Mouse (Mus musculus) thymus, adult 2 months (tissue): ENCODE measurements around the gene Ap3s2. TPM values are rescaled to one million over a fixed set of nuclear protein-coding genes. Genes with fewer than 3 reads are reported as not detected.
A peak's percentile ranks its signal among the peaks of the same experiment; 100 is the strongest.

Experiments
- DNase-seq: peaks from one replicate; pipeline ENCODE4 v3.0.0; 2021
- H3K27ac ChIP-seq: fragments of 200-500 bp; 2 replicates; pipeline ENCODE4 v1.5.1; 2012; ENCODE audit warnings: low read length, control low read depth; ENCODE audit not compliant: control insufficient read depth, insufficient read depth
- H3K27me3 ChIP-seq: fragments of 200-500 bp; 2 replicates; pipeline ENCODE4 v1.6.1; 2012; ENCODE audit warnings: mild to moderate bottlenecking, low read length, moderate library complexity, mixed read lengths; ENCODE audit not compliant: control insufficient read depth, insufficient read depth
- H3K36me3 ChIP-seq: fragments of 200-500 bp; 2 replicates; pipeline ENCODE4 v1.6.1; 2012; ENCODE audit warnings: mild to moderate bottlenecking, low read length, moderate library complexity; ENCODE audit not compliant: control insufficient read depth, insufficient read depth
- H3K4me1 ChIP-seq: fragments of 200-500 bp; replicated peaks from 2 replicates; pipeline ENCODE4 v1.6.1; 2012; ENCODE audit warnings: low read length; ENCODE audit not compliant: control insufficient read depth, insufficient read depth
- H3K4me3 ChIP-seq: fragments of 200-500 bp; 2 replicates; pipeline ENCODE4 v1.5.1; 2012; ENCODE audit warnings: mild to moderate bottlenecking, low read length, control low read depth, moderate library complexity; ENCODE audit not compliant: control insufficient read depth, insufficient read depth
- CTCF ChIP-seq: fragments of 200-500 bp; IDR thresholded peaks from 2 replicates; pipeline ENCODE4 v1.5.1; 2012; ENCODE audit warnings: mild to moderate bottlenecking, control low read depth, low read length, moderate library complexity, borderline replicate concordance; ENCODE audit not compliant: control insufficient read depth, poor library complexity, insufficient read depth; ENCODE audit errors: extremely low read depth
- POLR2A ChIP-seq: fragments of 200-500 bp; IDR thresholded peaks from 2 replicates; pipeline ENCODE4 v1.6.1; 2012; ENCODE audit warnings: mild to moderate bottlenecking, low read length, control low read depth, moderate library complexity; ENCODE audit not compliant: control insufficient read depth, poor library complexity, insufficient read depth; ENCODE audit errors: extremely low read depth
- WGBS: fragments of 180-500 bp; shearing (Covaris S2); methylation state at CpG from one replicate; pipeline ENCODE4 v1.1.7; 2018; 5-methylcytosine and 5-hydroxymethylcytosine counted together
- polyA plus RNA-seq: library from polyadenylated mRNA; depleted of rRNA; stranded (reverse); fragments of >200 nt; gene quantifications from 2 replicates; pipeline ENCODE4 v1.2.3, GENCODE M21; 2012

Gene Ap3s2
- polyA plus RNA-seq, 1 experiment = 22.4 TPM

DNA sequence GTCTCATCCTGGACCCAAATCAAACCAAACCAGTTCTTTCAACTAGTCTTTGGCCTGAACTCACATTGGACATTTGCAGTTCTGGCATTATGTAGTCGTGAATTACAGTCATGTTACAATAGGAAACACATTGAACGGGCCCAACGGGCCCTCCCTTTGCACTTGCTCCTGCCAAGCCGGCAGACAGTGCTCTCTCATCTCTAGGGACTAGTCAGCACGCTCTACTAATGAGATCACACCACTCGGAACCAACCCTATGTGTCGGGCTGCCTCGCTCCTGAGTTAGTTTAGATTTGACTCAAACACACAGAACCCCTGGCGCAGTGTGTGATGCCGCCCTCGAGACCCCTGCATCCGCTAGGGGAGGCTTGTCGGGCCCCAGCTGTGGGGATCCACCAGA is 52.6 kb downstream of the Ap3s2 start:
- DNase-seq = no peak

DNA sequence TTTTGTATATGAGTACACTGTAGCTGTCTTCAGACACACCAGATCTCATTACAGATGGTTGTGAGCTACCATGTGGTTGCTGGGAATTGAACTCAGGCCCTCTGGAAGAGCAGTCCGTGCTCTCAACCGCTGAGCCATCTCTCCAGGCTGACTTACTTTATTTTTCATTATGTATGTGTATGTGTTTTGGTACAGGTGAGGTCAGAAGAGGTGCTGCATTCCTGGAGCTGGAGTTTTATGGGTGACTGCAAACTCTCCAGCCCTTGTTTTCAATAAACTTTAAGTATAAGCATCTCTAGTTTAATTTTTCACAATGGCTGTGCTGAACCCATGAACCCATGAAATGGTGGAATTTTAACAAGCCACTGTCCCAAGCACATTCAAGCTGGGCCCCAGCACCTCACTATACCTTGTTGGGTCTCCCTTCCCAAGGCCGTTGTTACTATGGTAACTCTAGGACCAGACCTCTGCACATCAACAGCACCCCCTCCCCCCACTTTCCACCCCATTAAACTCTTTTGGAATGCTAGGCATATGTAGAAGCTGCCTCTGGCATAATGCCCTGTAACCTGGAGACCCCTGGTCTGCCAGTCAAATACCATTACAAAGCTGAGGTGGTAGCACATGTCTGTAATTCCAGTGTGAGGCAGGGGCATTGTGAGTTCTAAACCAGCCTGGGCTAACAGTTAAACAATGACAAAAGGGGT is 54.0 kb downstream of the Ap3s2 start:
- Histone ChIP-seq H3K36me3 (no peaks in the 10 kb centered on the region), H3K4me3 (no peak overlapping the region), H3K27me3 (no peaks in the 10 kb centered on the region), H3K4me1 (no peaks in the 10 kb centered on the region), H3K27ac (no peak overlapping the region)
- TF ChIP-seq CTCF = no peak
- no peak for TF ChIP-seq POLR2A
- DNase-seq = no peak
- WGBS = 95% methylated on average over 3 of the region's 3 CpGs

More for the DNA sequence above, 52.6 kb downstream of the Ap3s2 start:
- Histone ChIP-seq H3K4me1 (no peaks in the 10 kb centered on the region), H3K4me3 (no peak overlapping the region), H3K27me3 (no peaks in the 10 kb centered on the region), H3K36me3 (no peaks in the 10 kb centered on the region), H3K27ac (no peak overlapping the region)
- 95% methylated on average over 13 of the region's 13 CpGs for WGBS
- no peak for TF ChIP-seq CTCF
- no peak for TF ChIP-seq POLR2A

DNA sequence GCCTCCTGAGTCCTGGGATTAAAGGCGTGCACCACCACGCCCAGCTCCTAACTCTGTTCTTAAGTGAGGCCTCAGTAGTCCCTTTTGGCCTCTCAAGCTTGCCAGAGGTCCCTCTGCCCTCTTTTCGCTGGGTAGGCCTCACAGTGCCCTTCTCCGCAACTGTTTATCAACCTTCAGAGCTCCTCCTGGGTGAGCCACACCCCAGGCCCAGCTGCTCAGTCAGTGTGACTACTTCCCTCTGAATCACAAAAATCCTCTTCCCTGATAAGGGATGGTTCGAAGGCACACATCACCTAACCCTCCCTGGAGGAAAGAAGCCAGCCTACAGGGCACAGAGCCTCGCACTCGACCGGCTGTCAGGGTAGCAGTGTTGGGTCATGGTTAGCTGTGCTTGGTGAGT is 58.7 kb downstream of the Ap3s2 start:
- Histone ChIP-seq H3K4me3 (no peak overlapping the region), H3K27ac (no peak overlapping the region), H3K36me3 (no peaks in the 10 kb centered on the region), H3K4me1 (no peaks in the 10 kb centered on the region; the same call in 1 of the 2 replicates), H3K27me3 (no peaks in the 10 kb centered on the region)
- no peak for TF ChIP-seq CTCF
- no peak for TF ChIP-seq POLR2A
- DNase-seq = no peak
- WGBS = 94% methylated on average over 8 of the region's 8 CpGs

DNA sequence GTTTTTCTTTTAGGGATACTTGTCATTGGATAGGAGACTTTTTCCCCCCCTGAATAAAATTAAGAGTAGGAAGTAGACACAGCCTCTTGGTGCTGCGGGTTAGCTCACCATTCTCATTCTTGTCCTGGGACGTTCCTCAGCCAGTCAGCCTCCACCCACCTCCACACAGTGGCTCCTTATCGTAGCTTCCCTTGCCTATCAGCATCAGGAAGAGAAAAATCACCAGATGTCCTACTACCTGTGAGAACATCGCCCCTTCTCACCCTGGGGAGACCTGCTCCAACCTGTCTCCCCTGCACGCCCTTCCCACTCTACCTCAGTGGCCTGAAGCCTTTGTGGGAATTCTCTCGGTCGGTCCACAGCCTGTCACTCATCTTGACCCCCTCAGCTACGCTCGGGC is 59.6 kb downstream of the Ap3s2 start, which contains the start of gene Anpep:
TSS of gene Anpep (minus strand) at position 249 of the 400 bp plus-strand sequence.
- TF ChIP-seq POLR2A (no peak), CTCF (no peak)
- DNase-seq = no peak
- Histone ChIP-seq H3K4me3 (no peak within 1 kb of the TSS), H3K4me1 (no peaks in the 10 kb centered on the region; the same call in 1 of the 2 replicates), H3K36me3 (no peaks in the 10 kb centered on the region), H3K27me3 (no peaks in the 10 kb centered on the region), H3K27ac (no peak within 1 kb of the TSS)
- 92% methylated on average over 9 of the region's 9 CpGs for WGBS

DNA sequence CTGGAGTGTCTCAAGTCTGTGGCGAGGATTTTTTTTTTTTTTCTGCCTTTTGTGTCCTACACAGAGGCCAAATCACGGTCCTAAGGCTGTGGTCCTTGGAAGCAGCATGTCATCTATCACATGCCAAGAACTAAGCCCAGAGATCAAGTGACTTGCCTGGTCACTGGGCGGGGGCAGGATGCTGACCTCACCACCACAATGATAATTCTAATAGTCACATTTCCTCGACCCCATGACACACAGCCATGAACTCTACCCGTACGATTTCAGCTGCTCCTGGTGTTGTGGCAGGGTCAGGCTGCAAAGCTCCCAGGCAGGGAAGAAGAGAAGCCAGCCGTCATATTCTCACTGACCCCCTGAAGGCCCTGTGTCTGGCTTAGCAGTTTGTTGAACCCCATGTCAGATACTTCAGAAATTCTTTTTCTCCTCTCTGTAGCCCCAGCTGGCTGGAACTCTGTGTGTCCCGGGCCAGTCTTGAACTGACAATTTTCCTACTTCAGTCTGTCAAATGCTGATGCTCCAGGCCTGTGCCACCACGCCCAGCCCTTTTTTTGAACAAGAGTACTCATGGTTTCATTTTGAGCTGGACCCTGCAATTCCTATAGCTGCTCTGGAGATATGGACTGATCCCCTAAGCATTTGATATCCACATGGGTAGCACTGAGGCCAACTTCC is 61.4 kb downstream of the Ap3s2 start:
- Histone ChIP-seq H3K36me3 (no peaks in the 10 kb centered on the region), H3K27ac (no peak overlapping the region), H3K27me3 (no peaks in the 10 kb centered on the region), H3K4me3 (no peak overlapping the region), H3K4me1 (no peaks in the 10 kb centered on the region; the same call in 1 of the 2 replicates)
- TF ChIP-seq POLR2A (no peak), CTCF (no peak)
- DNase-seq = no peak
- WGBS = 84% methylated on average over 9 of the region's 9 CpGs

DNA sequence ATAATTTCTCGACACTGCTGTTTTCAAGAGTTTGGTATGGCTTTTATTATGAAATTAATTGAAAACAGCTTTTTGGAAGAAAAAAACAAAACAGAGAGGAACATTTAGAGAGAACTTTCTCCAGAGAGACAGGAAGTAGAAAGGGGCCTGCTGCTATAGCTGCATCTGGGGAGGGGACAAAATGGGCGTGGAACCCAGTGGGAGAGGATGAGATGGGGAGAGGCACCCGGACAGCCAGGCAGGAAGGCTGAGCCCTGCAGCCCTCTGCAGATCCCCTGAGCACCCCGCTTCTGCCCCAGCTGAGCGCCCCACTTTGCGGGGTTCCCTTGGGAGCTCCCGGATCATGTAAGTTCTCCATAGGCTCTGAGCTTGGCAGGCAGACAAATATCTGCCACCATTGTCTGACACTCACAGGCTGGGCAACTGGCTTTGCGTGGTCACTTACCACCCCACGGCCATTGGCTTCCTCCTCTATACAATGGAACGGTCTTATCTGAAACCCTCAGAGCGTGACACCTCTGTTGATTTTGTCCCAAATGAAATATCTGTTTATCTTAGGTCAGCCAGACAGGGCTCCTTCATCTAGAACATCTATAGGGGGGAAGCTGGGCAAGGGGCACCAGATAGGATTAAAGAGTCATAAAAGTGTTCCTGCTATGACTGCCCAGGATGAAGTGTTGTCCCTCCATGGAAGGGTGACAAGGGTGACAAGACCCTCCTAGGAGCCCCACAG is 62.1 kb downstream of the Ap3s2 start:
- peak; percentile 12 for DNase-seq
- Histone ChIP-seq H3K4me1 (no peaks in the 10 kb centered on the region; the same call in 1 of the 2 replicates), H3K4me3 (no peak overlapping the region), H3K27me3 (no peaks in the 10 kb centered on the region), H3K36me3 (no peaks in the 10 kb centered on the region), H3K27ac (no peak overlapping the region)
- WGBS = 51% methylated on average over 11 of the region's 11 CpGs
- TF ChIP-seq CTCF = no peak
- no peak for TF ChIP-seq POLR2A
